Mouse (Mus musculus) erythroblast, embryonic 14.5 days (primary cell): ENCODE data around the gene Ltb. TPM values are rescaled to one million over a fixed set of nuclear protein-coding genes. Genes with fewer than 3 reads are reported as not detected.

Experiments used
- H3K27me3 ChIP-seq: 2 replicates; pipeline ENCODE4 v1.6.1; 2012; ENCODE audit warnings: inconsistent platforms; ENCODE audit not compliant: control insufficient read depth
- H3K36me3 ChIP-seq: 2 replicates; pipeline ENCODE4 v1.6.1; 2012; ENCODE audit warnings: mild to moderate bottlenecking, inconsistent platforms; ENCODE audit not compliant: control insufficient read depth
- H3K4me1 ChIP-seq: 2 replicates; pipeline ENCODE4 v1.6.1; 2012; ENCODE audit warnings: inconsistent platforms; ENCODE audit not compliant: control insufficient read depth
- H3K4me3 ChIP-seq: replicated peaks from 2 replicates; pipeline ENCODE3; 2012; ENCODE audit warnings: moderate library complexity, mild to moderate bottlenecking, inconsistent platforms
- H3K9me3 ChIP-seq: 2 replicates; pipeline ENCODE4 v1.6.1; 2012; ENCODE audit warnings: low read length, inconsistent platforms, mixed read lengths; ENCODE audit not compliant: control insufficient read depth
- GATA1 ChIP-seq: IDR thresholded peaks from 2 replicates; pipeline ENCODE4 v1.6.1; 2012; ENCODE audit warnings: low read length, inconsistent platforms, mixed read lengths
- TAL1 ChIP-seq: IDR thresholded peaks from 3 replicates; pipeline ENCODE4 v1.6.1; 2012; ENCODE audit warnings: low read length, inconsistent platforms, mixed read lengths
- polyA plus RNA-seq: library from polyadenylated mRNA; stranded (reverse); fragments of >175 nt; gene quantifications from 2 replicates; pipeline ENCODE4 v1.2.3, GENCODE M21; 2012

The Ltb gene
- polyA plus RNA-seq, 1 experiment = 0.08 TPM

DNA sequence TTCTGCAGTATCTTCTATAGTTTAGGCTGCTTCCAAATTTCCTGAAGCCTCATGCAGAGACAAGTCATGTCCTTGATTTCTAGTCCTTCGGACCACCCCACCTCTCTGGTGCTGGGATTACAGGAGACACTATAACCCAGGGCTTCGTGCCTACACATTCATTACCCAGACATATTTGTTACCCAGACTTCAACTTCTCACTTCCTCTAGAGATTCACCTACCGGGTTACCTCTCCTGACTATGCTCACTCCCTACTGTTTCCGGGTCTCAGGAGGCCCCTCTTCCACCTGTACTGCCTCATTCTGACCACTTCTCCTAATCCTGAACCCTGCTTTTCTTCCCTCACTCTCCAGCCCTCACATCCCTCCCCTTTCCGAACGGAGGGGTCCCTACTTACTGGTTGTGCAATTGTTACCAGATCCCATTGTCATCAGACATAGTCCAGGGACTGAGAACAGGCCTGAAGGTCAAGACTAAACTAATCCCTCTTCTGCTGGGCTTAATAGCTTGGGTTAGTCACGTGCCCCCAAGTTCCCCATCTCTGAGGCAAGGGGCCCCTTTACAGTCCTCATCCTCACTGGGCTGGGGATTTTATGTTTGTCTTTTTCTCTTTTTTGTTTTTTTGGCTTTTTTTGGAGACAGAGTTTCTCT, 6.2 kb upstream of the Ltb start, which contains the start of gene Lst1:
Gene Lst1 (minus strand): TSS at position 481 of the 652 bp plus-strand sequence.
- no peak for TF ChIP-seq TAL1
- TF ChIP-seq GATA1 = no peak
- H3K4me1 ChIP-seq = peaks cover 13% of the 10 kb centered on the region
- no peak within 1 kb of the TSS for H3K4me3 ChIP-seq
- peaks cover 4% of the 10 kb centered on the region for H3K27me3 ChIP-seq
- no peaks in the 10 kb centered on the region for H3K36me3 ChIP-seq
- H3K9me3 ChIP-seq = no peaks in the 10 kb centered on the region

DNA sequence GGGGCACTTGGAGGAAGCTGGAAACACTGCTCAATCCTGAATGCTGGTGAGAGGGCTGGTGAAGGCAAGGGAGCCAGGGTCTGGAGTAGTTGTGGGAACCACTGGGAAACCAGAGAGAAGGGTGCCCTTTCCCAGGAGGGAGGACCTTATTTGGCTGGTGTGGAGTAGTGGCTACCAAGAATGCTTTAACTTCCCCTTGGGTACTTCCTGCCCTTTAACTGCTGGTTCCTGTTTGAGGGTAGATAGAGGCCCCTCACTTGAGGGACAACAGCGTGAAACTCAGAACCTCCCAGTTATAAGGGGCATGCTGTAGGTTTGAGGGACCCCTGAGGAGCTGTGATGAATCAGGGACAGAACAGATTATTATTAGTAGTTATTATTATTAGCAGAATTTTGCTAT, 5.1 kb upstream of the Ltb start:
- H3K4me3 ChIP-seq = no peak overlapping the region
- H3K4me1 ChIP-seq = peaks cover 13% of the 10 kb centered on the region

DNA sequence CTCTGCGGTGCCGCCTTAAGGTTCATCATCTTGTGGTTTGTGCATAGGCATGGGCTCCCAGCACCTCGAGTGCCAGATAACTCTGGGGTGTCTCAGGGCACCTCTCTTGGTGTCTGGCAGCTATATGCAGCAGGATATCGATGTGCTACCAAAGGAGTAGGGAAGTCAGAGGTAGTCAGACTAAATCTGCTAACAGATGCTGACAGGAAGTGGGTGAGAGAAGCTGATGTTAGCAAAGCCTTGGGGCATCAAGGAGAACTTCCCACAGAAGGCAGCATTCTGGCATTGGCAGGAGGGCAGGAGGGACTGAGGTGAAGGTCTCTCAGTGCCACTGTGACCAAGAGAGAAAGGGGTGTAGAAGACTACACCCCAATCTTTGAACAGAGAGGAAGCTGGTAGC, 4.1 kb upstream of the Ltb start:
- H3K4me1 ChIP-seq = peaks cover 14% of the 10 kb centered on the region
- no peaks in the 10 kb centered on the region for H3K9me3 ChIP-seq
- H3K27me3 ChIP-seq = peaks cover 18% of the 10 kb centered on the region
- no peaks in the 10 kb centered on the region for H3K36me3 ChIP-seq
- TF ChIP-seq TAL1 (no peak), GATA1 (no peak)
- H3K4me3 ChIP-seq = no peak overlapping the region

More for the DNA sequence above, 5.1 kb upstream of the Ltb start:
- TF ChIP-seq TAL1 (no peak), GATA1 (no peak)
- Histone ChIP-seq H3K9me3 (no peaks in the 10 kb centered on the region), H3K27me3 (peaks cover 9% of the 10 kb centered on the region), H3K36me3 (no peaks in the 10 kb centered on the region)

DNA sequence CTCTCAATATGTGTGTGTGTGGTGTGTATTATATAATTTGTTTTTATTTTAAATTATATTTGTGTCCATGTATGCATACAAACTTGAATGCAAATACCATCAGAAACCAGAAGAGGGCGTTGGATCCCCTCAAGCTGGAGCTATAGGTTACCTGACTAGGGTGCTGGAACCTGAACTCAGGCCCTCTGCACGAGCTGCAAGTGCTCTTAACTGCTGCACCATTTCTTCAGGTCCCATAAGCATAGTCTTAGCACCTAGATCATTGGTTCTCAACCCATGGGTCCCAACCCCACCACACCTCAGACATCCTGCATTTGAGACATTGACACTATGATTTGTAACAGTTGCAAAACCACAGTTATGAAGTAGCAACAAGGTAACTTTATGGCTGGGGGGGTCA, 2.5 kb upstream of the Ltb start:
- no peaks in the 10 kb centered on the region for H3K36me3 ChIP-seq
- H3K4me1 ChIP-seq = peaks cover 15% of the 10 kb centered on the region
- no peak for TF ChIP-seq GATA1
- TF ChIP-seq TAL1 = no peak
- H3K27me3 ChIP-seq = peaks cover 34% of the 10 kb centered on the region
- no peak overlapping the region for H3K4me3 ChIP-seq
- H3K9me3 ChIP-seq = no peaks in the 10 kb centered on the region

DNA sequence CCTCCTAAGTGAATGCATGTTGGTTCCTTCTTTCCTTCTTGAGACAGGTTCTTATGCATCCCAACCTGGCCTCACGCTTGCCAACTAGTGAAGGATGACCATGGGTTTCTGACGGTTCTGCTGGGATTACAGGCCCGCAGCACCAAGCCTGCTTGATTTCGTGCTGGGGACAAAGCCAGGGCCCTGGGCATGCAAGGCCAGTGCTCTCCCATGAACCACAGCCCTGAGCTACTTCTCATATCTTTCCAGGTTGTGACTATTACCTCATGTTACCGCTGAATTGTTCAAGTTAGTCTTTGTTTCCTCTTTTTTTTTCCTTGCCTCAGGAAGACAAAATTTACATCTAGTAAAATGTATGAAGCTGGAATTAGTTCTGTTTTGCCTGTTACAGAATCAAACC, 1.3 kb upstream of the Ltb start:
- H3K27me3 ChIP-seq = peaks cover 40% of the 10 kb centered on the region
- H3K4me1 ChIP-seq = peaks cover 14% of the 10 kb centered on the region
- TF ChIP-seq TAL1 (no peak), GATA1 (no peak)
- H3K36me3 ChIP-seq = no peaks in the 10 kb centered on the region
- H3K4me3 ChIP-seq = no peak overlapping the region
- H3K9me3 ChIP-seq = no peaks in the 10 kb centered on the region

DNA sequence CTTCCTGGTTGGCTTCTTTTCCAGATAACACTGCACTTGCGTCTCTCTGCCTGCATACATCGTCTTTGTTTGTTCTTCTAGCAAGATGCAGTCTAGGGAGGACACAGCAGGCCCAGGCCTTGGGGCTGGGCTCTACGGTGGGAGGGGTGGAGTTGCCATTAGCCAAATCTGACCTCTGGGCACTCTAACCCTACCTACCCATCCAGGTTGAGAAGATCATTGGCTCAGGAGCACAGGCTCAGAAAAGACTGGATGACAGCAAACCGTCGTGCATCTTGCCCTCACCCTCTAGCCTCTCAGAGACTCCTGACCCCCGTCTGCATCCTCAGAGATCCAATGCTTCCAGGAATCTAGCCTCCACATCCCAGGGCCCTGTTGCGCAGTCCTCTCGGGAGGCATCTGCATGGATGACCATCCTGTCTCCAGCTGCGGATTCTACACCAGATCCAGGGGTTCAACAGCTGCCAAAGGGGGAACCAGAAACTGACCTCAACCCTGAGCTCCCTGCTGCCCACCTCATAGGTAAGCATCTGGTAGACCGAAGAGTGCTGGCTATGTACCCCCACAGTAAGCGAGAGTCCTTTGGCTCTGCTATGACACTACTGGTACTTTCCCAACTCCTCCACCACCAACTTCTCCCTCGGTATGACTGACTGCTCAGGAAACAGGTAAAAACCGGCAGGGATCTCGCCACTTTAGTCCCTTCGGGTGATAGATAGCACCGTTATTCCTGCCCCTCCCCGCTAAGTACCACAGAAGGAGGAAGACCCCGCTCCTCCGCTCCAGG, 798 bp downstream of the Ltb start:
- Histone ChIP-seq H3K27me3 (peaks cover 47% of the 10 kb centered on the region), H3K36me3 (no peaks in the 10 kb centered on the region), H3K9me3 (no peaks in the 10 kb centered on the region), H3K4me1 (peaks cover 14% of the 10 kb centered on the region), H3K4me3 (peak overlapping the region; percentile 48)
- TF ChIP-seq TAL1 (no peak), GATA1 (no peak)

DNA sequence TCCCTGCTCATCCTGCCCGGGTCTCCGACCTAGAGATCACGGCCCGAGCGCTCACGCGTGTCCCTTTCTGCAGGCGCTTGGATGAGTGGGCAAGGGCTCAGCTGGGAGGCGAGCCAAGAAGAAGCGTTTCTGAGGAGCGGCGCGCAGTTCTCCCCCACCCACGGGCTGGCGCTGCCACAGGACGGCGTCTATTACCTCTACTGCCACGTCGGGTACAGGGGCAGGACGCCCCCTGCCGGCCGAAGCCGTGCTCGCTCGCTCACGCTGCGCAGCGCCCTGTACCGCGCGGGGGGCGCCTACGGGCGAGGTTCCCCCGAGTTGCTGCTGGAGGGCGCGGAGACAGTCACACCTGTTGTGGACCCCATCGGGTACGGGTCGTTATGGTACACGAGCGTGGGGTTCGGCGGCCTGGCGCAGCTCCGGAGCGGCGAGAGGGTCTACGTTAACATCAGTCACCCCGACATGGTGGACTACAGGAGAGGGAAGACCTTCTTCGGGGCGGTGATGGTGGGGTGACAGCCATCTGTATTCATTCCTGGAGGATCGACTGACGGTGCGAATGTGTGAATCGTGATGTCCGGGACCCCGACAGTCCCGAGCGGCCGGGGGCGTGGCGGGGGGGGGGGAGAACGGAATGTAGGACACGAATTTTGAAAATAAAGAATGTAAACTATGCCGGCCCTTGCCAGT, 1.5 kb downstream of the Ltb start:
- H3K27me3 ChIP-seq = peaks cover 54% of the 10 kb centered on the region

DNA sequence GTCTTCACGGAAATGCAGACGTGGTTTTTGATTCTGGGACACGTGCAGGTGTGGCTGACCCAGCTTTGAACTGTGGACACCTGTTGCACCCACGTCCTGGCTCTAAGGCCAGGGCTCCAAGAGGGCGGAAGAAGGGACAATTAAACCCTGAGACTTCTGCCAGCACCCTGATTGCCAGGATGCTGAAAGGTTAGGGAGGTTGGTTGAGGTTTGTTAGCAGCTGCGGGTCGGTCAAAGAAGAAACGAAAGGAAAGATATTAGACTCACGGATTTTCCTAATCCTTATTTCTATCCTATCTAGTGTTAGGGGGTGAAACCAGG, 2.0 kb downstream of the Ltb start:
- Histone ChIP-seq H3K4me3 (no peak overlapping the region), H3K4me1 (peaks cover 16% of the 10 kb centered on the region), H3K27me3 (peaks cover 59% of the 10 kb centered on the region)

More for the DNA sequence above, 1.5 kb downstream of the Ltb start:
- TF ChIP-seq GATA1 (no peak), TAL1 (no peak)
- peak overlapping the region; percentile 48 for H3K4me3 ChIP-seq
- H3K4me1 ChIP-seq = peaks cover 16% of the 10 kb centered on the region
- H3K36me3 ChIP-seq = no peaks in the 10 kb centered on the region
- H3K9me3 ChIP-seq = no peaks in the 10 kb centered on the region

DNA sequence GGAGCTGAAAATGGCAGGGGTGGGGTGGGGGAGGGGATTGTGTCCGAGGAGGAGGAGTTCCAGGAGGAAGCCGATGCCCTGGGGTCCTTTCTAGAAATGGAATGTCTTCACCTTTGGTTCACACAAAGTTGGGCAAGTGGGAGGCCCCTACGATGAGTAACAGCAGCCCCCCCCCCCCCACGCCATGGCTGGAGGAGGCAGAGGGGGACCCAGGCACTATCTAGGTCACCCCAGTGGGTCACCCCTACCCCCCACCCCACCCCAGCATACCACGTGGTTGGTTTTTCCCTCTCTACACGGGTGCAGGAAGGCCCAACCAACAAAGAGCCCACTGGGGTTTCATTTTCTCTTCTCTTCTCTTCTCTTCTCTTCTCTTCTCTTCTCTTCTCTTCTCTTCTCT, 2.9 kb downstream of the Ltb start:
- no peak for TF ChIP-seq TAL1
- TF ChIP-seq GATA1 = no peak
- H3K9me3 ChIP-seq = no peaks in the 10 kb centered on the region
- no peaks in the 10 kb centered on the region for H3K36me3 ChIP-seq
- H3K4me1 ChIP-seq = peaks cover 16% of the 10 kb centered on the region
- no peak overlapping the region for H3K4me3 ChIP-seq
- H3K27me3 ChIP-seq = peaks cover 68% of the 10 kb centered on the region

More for the DNA sequence above, 2.0 kb downstream of the Ltb start:
- TF ChIP-seq TAL1 = no peak
- no peak for TF ChIP-seq GATA1
- H3K36me3 ChIP-seq = no peaks in the 10 kb centered on the region
- H3K9me3 ChIP-seq = no peaks in the 10 kb centered on the region
